Mouse (Mus musculus) megakaryocyte progenitor cell, adult 5-6 weeks (primary cell): ENCODE results near the gene Vat1l. TPM values are rescaled to one million over a fixed set of nuclear protein-coding genes. Genes with fewer than 3 reads are reported as not detected.
A peak's percentile ranks its signal among the peaks of the same experiment; 100 is the strongest.

Experiments used
- ATAC-seq: replicated peaks from 2 replicates; pipeline ENCODE4 v1.8.0; 2016; ENCODE audit warnings: mild to moderate bottlenecking, moderate TSS enrichment, inconsistent platforms; ENCODE audit not compliant: poor library complexity
- total RNA-seq, 2 experiments: library from RNA; stranded (forward) in 1 of 2; stranded (reverse) in 1 of 2; fragments of 157-497, 149-512 nt in 1 of 2; fragments of 200-1000 nt in 1 of 2; gene quantifications; 2 replicates each; pipeline versions ENCODE4 v1.2.3 to v1.2.4; 2015 to 2017

Gene Vat1l
- not detected in 2 replicates for total RNA-seq (2015)
- not detected in 2 replicates for total RNA-seq (2017)

DNA sequence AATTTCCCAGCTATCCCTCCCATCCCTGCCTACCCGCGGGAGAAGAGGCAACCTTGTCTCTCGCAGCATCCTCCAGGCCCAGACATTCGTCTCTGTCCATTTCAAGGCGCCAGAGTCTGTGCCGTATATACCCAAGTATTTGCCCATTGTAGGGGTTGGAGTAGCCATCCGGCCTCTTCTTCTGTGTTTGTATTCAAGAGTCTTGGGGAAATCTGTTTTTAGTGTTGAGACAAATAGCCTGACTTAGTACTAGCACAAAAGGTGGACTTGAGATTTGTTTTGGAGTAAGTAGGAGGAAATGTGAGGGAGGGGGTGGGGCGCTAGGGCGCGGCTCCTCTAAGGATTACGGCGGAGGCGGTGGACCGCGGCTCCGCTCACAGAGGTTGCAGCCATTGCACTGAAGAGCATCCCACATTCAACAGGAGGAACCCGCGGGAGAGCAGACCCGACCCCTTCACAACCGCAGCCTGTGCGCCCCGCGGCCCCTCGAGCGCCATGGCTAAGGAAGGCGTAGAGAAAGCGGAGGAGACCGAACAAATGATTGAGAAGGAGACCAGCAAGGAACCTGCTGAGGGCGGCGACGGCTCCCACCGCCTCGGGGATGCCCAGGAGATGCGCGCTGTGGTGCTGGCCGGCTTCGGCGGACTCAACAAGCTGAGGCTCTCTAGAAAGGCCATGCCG lies at the start of gene Vat1l:
Gene Vat1l (plus strand): TSS at position 392 of the 681 bp plus-strand sequence.
- peak; percentile 45 for ATAC-seq

GRCm38 (mm10) chr8:114158586-114158985 lies 46.8 kb upstream of the Vat1l start:
- no peak for ATAC-seq

DNA sequence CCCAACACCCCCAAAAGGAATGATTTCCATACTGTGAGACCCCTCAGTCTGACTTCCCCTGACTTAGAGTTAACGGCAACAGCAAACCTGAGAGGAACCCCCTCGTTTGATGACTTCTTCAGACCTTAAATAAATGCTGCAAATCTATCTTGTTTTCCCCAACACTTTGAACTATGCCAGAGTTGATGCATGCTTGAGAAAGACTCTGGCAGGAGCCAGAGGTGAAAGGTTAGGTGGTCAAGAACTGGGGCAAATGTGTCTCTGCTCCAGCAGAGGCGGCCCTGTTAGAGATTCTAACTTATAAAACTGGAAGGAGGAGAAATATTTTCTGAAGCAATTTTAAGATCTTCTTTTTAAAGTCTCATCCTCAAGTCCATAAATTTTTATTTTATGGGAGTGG lies 45.7 kb upstream of the Vat1l start:
- no peak for ATAC-seq

DNA sequence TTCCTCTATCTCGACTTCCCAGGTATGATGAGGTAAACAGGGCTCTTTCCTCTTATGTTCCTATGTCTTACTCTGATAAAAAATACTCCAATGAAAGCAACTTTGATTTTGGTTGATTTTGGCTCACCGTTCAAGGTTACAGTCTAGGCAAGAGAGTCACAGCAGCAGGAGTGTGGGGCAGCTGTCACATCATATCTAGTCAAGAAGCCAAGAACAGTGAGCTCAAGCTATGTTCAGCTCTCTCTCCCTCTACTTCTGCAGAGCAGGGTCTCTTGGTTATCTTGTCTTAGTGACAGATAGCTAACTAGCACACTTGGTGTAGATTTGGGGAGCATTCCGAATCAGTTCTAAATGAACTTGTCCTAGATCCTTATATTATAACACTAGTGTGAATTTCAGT lies 41.5 kb upstream of the Vat1l start:
- ATAC-seq: no peak

DNA sequence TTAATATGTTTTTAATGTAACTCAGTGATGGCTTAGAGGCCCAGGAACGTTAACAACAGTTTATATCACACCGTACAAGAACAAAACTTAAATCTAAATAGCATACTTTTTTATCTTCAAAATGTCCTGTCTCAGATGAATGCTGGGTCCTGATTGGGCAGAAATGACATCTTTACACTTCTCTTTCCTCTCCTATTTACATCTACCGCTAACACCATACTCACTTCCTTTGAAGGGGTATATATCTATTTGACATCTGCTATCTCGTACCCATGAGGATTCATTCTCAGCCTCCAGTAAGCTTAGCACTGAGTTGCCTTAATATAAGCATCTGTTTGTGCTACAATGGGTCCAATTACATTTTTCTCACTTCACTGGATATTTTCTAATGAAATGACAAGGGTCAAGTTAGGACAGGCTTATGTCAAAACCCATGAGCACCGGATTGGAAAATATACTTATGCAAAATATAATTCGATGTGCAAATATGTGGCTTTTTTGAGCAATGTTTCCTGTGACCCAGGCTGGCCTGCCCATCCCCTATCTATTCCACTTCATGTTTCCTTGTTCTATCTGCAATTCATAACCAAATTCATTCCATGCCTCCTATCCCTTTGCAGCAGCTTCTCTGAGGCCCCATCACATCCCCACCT lies 40.8 kb upstream of the Vat1l start:
- peak; percentile 89 for ATAC-seq

GRCm38 (mm10) chr8:114165741-114166140 lies 39.7 kb upstream of the Vat1l start:
- no peak for ATAC-seq

- peak; percentile 72 for ATAC-seq
Measured at GRCm38 (mm10) chr8:114176721-114177120, 28.7 kb upstream of the Vat1l start.

DNA sequence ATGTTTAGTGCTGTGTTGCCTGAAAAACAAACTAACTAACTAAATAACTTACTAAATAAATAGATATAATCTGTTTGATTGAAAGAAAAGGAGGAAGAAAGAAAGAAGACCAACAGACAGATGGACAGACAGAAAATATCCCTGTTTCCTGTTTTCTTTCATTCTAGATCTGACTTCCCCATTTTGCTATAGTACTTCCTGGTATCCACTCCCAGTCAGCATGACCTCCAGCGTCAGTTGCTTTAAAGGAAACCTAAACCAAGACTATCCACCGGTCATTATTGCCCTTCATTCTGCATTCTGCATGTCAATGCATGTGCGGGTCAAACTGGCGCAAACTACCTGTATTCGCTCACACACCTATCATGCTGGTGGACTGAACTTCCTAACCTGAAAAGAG lies 12.1 kb upstream of the Vat1l start:
- ATAC-seq: peak; percentile 96

DNA sequence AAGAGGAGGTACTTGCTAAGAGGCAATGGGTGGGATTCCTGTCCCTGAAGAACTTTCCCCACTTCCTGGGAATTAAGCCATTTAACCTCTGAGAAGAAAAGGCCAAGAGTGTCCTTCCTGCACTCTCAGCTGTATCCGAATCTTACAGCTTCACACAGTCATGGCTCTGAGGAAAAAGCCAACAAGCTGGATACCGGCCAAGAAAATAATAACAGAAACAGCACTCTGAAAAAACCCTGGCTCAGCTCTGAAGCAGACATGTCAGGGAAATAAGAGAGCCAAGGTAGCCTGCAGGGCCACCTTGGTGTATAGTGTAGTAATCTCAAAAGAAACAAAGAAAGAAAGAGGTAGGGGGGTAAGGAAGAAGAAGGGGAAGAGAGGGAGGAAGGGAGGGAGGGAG lies 6.4 kb upstream of the Vat1l start:
- ATAC-seq: no peak

DNA sequence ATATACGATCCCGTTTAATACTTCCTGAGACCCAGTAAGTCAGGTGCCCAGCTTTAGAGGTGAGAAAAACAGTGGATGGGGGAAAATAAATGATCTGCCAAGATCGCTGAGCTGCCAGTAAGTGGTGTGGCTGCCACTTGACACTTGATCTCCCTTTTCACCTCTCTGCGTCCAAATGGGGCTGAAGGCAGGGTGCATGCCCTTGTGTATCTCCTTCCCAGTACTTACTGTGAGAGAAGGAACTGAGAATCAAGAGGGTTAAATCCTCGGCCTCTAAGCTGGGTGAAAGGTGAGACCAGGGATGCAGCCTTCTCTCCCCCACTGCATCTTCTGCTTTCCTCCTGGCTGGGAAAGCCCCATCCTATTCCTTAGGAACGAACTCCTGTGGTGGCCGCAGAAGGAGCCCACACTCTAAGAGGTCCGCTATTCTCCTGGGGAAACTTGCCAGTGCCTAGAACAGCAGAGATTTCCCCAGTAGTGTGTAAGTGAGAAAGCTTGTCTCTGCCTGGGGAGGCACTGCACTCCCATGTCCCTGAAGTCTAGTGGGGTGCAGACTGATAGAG lies 1.1 kb downstream of the Vat1l start:
- no peak for ATAC-seq

- no peak for ATAC-seq
Measured at GRCm38 (mm10) chr8:114207026-114207425, 1.6 kb downstream of the Vat1l start.

- ATAC-seq: no peak
Measured at GRCm38 (mm10) chr8:114220779-114221178, 15.4 kb downstream of the Vat1l start.

- no peak for ATAC-seq
Measured at GRCm38 (mm10) chr8:114222001-114222400, 16.6 kb downstream of the Vat1l start.

GRCm38 (mm10) chr8:114224001-114224400 lies 18.6 kb downstream of the Vat1l start:
- ATAC-seq: no peak

DNA sequence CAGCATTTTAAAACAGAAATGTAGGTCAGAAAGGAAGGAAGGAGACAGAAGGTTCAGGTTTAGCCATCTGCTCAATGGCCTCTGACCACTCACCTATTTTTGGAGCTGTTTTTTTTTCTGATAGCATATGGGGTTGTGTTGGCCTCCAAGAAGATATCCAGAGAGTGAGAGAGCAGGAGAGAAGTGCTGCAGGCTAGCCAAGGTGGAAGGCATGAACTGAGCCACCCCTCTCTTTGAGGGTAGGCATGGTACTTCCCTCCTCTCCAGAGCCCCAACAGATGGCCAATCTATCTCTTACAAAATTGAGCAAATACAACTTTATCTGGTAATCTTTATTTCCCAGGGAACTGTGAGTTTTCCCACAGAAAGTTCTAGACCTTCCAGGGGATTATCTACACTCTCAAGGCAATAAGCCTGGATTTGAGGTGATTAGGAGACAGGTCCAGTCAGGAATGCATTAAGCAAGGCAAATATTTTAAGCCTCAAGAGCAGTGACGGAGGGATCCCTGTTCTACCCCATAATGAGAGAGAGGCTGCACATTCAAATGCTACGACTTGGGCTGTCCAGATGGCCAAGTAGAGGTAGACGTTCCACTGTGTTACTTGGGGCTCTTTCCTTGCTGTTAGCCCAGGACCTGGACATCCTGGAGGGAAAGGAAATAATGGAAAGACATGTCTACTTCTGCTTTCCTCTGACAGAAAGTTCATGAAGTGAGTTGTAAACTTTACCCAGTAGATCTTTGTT lies 46.1 kb downstream of the Vat1l start:
- no peak for ATAC-seq

- no peak for ATAC-seq
Measured at GRCm38 (mm10) chr8:114258685-114259084, 53.3 kb downstream of the Vat1l start.

GRCm38 (mm10) chr8:114259713-114260355 lies 54.4 kb downstream of the Vat1l start:
- ATAC-seq: no peak

- ATAC-seq: no peak
Measured at GRCm38 (mm10) chr8:114262331-114262730, 56.9 kb downstream of the Vat1l start.

DNA sequence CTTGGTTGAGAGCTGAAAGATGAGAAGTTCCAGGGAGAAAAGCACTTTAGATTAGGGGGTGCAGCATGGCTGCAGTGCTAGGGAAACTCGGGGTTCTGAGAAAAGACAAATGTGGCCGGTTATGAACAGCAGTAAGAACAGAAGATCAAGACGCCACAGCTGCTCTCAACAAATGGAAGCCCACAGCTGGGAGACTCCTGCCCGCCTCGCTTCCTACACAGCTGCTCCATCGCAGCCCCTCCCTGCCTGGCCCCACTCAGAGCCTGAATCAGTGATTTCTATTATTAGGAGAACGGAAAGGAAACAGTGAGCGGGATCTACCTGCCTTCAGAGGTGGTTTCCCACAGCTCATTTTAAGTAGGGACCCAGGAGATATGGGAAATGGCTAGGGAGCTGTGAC lies 69.1 kb downstream of the Vat1l start:
- no peak for ATAC-seq

GRCm38 (mm10) chr8:114281101-114281500 lies 75.7 kb downstream of the Vat1l start:
- ATAC-seq: no peak
